Mouse (Mus musculus) mouse embryonic stem cell (cell line): ENCODE measurements around the gene Adamts18.
"Not testable (repeated sequence)": the region's sequence is repeated elsewhere in the genome, so short reads cannot be mapped to it uniquely, and the experiment has no call there.

ENCODE experiments used
- in situ Hi-C, 2 experiments: fragments of 300-500 bp; cut with MboI; formaldehyde crosslinking; loops; 1 replicate in 1 of 2; 3 replicates in 1 of 2; pipeline ENCODE4 v1.14.3; 2019 to 2020; ENCODE audit warnings: low sequenced_read_pairs in 2 of 2, low pct_unique_long_range_greater_than_20kb in 1 of 2, mixed read lengths in 1 of 2; ENCODE audit not compliant: unreplicated experiment in 1 of 2

Gene Adamts18

DNA sequence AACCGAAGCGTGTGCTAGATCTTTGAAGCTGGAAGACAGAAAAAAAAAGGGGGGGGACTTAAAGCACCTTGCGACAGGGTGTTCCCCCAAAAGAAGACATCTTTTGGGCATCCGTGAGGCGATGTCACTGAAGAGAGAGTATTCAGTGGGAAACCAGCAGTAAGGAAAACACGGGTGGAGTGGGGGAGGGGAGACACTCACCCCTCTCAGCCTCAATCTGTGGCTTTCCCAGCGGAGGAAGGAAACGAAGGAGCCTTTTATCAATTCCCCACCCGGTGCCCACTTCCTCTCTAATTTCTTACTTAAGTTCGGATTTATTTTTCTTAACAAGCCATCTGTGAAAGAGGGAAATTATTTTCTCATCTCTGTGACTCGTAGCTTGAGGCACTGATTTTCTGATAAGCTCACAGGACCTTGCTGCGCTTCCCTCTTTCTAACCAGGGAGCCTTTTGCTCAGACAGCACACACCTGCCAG, 895 bp downstream of the Adamts18 start:
- in situ Hi-C loops = no loop called here

DNA sequence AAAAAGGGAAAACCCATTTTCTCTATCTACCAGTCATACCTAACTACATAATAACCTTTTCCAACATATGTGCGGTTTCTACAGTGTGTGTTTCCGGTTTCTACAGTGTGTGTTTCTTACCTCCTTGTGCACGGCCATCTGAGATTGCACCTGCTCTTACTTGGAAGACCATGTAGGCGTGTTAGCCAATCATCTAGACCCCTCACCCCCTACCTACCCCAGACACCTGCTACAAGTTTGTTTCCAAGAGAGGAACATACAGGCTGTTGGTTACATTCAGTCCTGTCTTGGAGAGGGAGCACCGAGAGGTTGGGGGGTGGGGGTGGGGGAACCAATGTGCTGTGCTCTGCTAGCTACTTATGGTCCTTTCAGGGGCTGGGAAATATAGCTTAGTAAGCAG, 1.9 kb downstream of the Adamts18 start:
- in situ Hi-C loops = no loop called here

DNA sequence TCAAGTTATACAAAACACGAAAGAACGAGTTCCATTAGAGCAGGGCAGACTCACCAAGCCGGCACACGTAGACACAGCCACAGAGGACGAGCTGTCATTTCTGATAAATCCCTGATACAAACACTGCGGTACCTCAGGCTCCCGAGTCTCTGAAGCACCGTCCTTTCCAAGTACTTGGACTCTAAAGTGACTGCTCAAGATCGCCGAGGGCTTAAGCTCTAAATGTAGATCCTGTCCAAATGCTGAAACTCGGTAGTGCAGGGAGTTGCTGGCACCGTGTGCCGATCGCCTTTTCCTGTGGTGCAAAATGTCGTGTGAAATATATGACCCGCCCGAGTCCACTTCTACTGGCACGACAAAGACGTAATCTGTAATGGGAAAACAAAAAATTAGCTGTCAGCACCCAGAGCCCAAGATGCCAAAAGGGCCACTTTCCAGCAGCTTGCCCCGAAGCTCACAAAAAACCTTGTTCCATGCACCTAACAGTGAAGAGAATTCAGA, 3.7 kb downstream of the Adamts18 start:
- in situ Hi-C loops = no loop called here

DNA sequence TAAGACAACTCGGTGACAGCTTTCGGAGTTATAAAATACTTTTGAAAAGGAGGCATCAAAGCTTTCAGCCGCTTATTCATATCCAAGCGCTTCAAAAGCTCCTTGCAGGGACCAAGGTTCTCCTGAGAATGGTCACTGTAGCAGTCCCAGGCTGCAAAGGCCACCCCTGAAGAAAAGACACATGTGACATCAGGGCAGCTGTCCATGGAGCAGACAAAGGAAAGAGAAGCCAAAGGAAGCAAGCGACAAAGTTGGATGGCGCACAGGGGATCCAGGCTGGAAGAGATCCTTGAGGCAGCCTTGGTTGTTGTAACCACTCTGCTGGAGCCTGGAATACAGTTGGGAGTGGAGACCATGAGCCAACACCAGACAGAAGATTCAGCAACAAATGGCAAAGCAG, 10.3 kb downstream of the Adamts18 start:
- in situ Hi-C loops = no loop called here

DNA sequence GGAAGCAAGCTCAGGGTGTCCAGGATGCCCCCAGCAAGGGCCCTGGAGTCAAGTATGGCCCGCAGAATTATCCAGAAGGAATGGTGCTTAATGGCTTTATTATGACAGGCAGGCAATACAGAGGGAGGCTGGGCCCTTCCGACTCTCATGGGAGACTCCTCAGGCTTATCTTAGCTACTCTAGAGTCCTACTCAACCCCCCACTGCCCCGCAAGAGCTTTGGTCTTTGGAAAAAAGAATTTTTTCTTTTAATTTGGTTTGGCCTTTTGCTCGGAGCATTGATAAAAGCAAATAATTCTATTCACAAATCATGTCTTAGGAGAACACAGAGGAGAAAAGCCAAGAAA, 11.0 kb downstream of the Adamts18 start:
- in situ Hi-C loops = no loop called here

DNA sequence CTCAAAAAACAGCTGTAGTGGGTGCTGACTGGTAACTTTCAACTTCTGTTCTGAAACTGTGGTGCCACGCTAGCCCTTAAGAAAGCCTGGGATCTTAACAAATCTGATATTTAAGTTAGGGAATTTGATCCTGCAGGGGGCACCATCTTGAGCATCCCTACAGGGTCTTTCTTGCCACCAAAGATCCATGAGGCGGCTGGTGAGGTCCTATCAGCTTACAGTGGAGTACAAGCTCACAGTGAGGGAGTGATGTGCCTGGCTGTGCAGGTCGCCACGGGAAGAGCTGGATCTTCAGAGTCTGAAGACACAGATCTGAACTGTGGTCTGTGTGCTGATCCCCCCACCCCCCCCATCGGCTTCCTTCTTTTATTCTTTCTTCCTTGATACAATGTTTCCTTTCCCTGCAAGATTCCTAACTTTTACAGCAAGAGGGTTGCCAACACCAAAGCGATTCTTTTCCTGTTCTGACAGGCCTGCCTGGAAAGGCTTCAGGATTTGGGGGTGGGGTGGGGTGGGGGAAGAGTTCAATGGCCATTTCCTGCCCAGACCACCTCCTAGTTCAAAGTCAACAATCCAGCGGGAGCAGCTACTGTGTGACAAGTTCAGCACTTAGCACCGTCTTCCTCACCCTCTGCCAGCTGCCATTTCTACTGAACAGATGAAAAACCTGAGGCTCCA, 11.5 kb downstream of the Adamts18 start:
- in situ Hi-C loops = no loop called here

DNA sequence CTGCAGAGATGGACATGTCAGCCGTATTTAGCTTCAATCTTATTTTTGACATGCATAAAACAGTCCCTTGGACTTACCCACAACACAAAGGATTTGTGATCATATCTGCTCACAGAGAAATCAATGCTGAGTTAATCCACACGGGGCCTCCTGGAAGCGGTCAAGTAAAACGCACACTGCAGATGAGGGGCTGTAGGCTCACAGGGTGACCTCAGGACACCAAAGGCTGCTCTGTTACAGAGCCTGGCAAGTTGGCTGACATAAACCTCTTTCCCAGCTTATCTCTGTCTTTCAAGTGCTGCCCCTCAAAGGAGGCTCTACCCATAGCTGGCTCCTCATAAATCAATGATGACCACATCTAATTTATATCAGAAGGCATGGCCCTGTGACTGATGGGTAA, 14.9 kb downstream of the Adamts18 start:
- in situ Hi-C loops = no loop called here

DNA sequence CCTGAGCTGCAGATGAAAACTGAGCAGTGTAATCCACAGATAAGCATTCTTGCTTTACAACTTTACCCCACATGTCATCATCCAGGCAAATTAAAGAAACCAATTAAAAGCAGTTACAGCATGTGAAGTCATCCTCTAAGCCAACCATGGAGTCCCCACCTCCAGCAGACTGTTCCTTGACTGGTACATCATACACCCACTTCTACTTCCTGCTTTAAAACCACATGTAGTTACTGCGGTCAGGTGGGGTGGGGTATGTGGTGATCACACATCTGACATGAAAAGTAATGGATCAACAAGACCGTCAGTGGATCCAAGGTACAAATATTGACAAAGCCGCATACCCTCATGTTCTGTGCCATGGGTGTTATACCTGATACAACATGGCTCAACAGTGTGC, 21.3 kb downstream of the Adamts18 start:
- in situ Hi-C loops = no loop called here

DNA sequence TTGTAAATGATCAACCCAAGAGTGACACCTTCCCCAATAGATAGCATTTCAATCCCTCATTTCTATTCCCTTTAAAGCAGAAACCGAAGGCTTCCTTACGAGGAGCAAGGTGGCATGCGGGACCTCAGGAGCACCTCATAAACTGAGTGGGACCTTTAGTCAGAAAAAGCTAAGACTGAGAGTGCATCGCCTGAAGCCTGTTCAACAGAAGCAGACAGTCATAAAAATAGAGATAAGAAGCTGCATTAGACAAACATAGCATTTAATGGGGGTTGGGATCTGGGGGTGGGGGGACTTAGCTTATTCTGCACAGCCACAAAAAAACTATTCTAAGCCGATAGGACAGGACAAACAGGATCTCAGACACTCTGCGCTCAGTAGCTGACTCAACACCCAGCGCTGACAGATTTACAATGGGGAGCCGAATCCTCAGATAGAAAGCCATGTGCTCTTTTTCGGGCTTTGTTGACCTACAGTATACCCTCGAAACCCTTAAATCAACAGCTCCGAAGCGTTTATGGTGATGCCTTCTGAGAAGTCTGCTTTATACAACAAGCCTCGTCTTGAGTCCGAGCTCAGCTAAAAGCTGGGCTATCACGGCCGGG, 27.5 kb downstream of the Adamts18 start:
- in situ Hi-C loops = no loop called here

DNA sequence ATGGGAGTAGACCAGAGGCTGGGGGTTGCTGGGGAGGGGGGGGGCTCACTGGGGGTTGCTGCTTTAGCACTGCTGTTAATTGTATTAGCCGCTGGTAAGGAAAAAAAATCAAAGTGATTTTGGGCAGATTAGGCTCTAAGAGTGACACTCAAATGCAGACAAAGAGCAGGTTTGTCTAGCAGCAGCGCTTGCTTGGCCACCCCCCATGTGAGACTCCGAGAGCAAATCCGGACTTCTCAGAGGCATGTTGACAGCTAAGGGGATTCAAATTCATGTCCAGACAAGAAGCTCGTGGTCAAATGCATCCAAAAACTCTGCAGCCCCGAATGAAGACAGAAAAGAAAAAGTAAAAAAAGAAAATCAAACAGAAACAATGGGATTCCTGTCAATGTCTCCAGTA, 34.6 kb downstream of the Adamts18 start:
- in situ Hi-C loops = no loop called here

DNA sequence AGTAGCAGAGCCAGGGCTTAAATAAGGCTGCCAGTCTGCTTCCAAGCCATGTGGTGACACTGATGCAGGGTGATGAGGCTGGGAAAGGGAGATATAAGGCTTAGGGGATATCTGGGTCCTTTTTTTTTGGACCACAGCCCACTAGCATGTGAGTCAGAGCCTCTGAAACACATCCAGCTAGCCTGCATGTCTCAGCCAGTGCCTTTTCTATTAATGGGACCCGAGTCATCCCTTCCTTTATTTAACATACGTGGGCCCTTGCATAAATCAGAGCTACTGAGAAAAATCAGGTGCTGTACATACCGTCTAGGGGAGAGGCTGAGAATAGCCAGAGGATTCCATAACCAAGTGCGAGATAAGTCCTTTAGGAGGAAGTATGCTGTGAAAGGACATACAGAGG, 37.0 kb downstream of the Adamts18 start:
- in situ Hi-C loops = no loop called here

DNA sequence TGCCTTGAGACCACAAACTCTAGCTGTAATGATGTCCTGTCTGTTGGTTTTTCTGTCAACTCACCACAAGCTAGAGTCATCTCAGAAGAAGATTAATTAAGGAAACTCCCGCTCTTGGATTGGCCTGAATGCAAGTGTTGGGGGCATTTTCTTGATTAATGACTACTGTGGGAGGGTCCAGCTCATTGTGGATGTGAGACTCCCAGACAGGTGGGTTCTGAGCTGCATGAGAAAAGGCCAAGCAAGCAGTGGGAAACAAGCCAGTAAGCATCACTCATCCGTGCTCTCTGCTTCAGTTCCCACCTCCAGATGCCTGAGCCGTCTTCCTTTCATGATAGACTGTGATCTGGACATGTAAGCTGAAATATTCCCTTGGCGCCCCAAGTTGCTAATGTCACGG, 38.6 kb downstream of the Adamts18 start:
- in situ Hi-C loops = no loop called here

DNA sequence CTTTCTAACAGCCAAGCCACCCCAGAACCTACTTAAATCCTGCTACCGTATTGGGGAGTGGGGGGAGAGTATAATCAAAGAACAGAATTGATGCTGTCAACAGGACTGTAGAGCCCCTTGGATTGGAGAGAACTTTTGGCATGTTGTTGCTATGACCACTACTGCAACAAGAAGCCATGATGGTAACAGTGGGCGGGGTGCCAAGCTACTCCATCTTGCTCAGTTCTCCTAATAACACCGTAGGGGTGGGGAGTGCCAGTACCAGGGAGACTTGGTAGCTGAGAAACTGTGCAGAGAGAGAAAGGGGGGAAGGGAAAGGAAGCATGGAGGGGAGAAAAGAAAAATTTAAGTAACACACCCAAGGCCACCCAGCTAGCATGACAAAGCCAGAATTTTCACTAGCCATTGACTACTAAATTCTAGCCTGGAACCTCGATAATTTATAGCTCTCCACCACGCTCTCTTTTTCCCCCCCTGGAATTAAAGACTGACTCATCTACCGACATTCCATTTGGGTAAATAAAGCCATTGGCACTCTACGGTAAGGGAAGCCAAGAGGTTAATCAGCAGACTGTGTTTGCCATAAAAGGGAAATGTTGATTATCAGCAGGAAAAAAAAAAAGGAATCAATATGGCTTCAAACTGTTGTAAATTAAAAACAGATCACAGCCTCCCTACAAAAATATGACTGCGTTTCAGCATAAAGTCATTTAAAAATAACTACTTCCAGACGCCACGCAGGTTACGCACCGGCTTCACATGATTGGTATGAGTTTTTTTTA, 44.5 kb downstream of the Adamts18 start:
- in situ Hi-C loops = no loop called here

DNA sequence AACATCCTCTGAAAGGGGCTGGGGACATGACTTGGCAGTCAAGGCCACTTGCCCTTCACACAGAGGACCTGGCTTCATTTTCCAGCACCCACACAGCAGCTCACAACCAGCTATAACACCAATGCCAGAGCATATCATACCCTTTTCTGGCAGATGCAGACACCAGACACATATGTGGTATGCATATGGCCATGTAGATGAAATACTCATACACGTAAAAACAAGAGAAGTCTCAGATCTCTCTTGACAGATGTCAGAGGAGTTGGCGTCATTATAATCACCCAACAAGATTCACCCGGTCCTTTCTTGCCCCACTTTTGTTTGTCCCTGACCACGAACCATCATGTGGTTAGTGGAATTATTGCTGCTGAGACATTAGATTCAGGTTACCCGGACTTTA, 47.0 kb downstream of the Adamts18 start:
- in situ Hi-C loops = no loop called here

DNA sequence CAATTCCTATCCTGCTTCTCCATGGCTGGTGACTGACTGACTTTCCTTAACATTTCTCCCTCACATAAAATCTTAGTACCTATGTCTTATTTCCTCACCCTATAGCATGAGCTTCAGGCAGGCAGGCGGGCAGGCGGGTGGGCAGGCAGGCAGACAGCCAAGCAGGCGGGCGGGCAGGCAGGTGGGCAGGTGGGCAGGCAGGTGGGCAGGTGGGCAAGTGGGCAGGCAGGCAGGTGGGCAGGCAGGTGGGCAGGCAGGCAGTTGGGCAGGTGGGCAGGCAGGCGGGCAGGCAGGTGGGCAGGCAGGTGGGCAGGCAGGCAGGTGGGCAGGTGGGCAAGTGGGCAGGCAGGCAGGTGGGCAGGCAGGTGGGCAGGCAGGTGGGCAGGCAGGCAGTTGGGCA, 48.0 kb downstream of the Adamts18 start:
- in situ Hi-C loops = not testable (repeated sequence)

DNA sequence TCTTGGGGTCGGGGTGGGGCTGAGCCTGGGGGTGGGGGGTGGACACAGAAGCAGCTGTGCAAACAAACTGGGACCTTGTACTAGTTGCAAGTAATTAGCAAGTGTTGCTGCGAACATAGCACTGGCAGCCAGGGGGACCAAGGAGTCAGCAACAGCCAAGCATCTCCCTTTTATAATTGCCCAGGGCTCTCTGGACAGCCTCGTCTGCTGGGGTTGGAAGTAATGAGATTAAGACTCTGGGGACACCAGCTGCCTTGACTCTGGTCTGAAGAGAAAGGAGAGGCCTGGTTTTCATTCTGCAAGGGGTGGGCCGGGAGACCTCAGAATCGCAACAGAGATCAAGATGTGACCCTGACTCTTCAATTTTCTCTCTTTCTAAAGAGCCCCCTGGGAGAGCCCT, 49.0 kb downstream of the Adamts18 start:
- in situ Hi-C loops = no loop called here

DNA sequence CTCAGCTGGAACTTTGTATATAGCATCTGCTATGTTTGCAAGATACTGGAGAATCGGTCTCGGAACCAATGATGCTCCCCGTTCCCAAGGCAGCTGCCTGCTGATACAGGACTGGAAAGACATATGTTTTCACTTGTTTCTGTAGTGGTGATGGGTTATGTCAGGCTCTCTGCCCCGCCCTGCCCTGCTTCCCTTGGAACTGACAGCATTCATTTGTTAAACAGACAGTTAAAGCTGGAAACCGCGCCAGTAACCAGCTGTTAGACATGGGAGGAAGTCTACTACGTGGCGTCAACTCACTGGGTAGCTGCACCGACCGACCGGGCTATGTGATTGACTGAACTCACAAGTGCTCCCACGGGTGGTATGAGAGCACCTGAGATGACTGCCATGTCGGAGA, 56.7 kb downstream of the Adamts18 start:
- in situ Hi-C loops = no loop called here

DNA sequence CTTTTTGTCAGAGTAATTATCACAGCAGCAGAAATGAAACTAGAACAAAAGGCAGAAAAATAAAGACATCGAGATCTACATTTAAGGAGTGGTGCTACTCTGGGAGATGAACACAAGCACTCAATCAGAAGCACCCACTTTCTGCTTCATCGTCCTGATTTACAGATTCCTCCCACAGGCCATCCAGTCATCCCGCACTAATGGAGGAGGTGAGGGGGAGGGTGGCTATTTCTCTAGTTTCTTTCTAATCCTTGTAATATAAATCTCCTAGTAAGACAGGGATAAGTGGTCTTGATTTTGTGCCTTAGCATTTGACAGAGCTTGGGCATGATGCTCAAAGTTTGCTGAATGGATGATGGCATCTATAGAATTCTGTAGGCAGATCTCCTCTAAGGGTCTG, 57.5 kb downstream of the Adamts18 start:
- in situ Hi-C loops = no loop called here

DNA sequence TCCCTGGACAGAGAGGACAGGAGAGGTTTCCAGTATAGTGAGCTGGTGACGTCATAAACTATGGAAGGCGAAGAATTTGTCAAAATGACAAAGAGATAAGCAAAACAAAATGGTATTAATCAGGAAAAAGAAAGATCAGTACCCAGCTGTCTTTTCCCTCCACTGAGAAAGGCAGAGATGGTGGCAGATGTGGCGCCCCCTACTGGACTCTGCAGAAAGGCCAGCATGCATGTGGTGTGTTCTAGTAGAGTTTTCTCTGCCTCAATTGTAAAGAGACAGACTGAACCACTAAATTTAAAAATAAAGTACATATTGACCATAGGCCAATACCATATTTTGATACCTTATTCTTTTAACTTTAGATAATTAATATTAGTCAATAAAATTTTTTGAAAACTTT, 64.8 kb downstream of the Adamts18 start:
- in situ Hi-C loops = no loop called here

DNA sequence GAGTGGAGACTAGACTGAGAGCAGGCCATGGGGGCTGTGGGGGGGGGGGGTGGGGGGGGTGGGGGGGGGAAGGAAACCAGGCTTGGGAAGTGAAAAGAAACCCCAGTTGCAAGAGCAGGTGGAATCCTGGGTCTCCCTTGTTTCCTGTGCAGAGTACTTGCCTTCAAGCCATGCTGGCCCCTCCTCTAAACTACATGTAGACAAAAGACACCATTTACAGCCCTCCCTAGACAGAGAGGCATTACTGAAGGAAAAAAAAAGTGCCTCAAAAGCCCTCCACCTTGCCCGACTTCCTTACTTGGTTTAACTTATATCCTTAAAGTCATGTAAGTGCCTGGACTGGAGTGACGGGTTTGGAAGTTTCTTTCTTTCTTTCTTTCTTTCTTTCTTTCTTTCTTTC, 67.0 kb downstream of the Adamts18 start:
- in situ Hi-C loops = no loop called here
